Mouse (Mus musculus): ENCODE measurements around the gene Gm1123. TPM values are rescaled to one million over a fixed set of nuclear protein-coding genes. Genes with fewer than 3 reads are reported as not detected.

Gm1123 gene
- total RNA-seq, 4 experiments from 2014 or later, result not detected

DNA sequence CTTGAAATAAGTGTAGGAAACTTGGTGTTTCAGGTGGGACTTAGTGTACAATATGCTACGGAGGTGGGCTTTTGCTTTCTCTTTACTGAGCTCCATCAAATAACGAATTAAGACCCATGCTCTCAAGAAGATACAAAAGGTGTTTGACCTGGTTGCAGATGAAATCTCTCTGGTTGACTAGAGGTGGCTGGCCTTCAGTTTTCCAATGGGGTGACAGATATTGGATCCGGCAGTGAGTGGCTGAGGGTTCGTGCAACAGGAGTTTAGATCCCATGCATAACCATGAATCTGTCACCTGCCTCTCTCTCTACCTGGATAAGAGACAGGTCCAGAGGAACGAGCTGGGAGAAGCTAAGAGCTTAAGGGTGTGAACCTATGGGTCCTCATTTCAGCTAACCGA is 76.9 kb downstream of the Gm1123 start:
- no peak for DNase-seq (ENCODE audit: low spot score in 2 of 2)

DNA sequence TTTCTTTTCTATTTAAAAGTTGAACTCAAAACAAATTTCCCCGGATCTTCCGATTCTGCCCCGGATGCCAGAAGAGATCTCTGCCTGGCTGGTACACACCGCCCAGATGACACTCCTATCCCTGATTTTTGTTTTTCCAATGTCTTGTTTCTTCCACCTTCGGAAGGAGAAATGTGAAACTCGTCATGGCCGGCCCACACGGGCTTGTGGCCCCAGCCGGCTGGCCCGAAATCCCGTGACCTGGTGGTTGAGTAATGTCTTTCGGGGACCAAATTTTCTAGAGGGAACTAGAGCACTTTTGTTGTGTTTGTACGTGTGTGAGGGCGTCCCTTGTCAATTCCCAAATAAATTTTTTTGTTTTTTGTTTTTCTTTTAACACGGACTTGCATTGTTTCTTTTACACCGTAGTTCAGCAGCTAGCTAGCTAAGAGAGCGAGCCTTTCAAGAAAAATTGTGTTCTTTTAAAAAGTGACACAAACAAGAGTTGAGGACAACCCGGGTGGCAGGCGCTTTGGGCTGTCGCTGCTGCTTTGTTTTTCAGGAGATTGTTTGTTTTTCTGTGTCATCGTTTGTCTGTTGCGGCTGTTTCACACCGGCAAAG is 77.7 kb downstream of the Gm1123 start:
- DNase-seq (ENCODE audit: low spot score in 2 of 2), result no peak

Other genes starting within 250 kb of the Gm1123 start
- not detected for gene Prr23a1, start 193.2 kb downstream of the Gm1123 start, total RNA-seq (2022)
- not detected for gene Prr23a2, start 179.2 kb downstream of the Gm1123 start, total RNA-seq (2022)
- not detected for gene Prr23a3, start 170.9 kb downstream of the Gm1123 start, total RNA-seq (2022)
- not detected for gene 7420426K07Rik, start 132.6 kb downstream of the Gm1123 start, total RNA-seq (2022)
- gene Foxl2, start 80.4 kb downstream of the Gm1123 start, total RNA-seq (2022), result not detected
- 1 to 10 TPM in 2 of 4 experiments, under 1 TPM in 2; 0.82 to 2.5 (median 1.4) TPM for gene Faim, start 49.3 kb downstream of the Gm1123 start, total RNA-seq (2022)
- 1 to 10 TPM; 5.8 to 7.7 (median 6.6) TPM for gene Pik3cb, start 104.9 kb upstream of the Gm1123 start, total RNA-seq (2022)
- gene Faiml, start 201.5 kb upstream of the Gm1123 start, total RNA-seq (2022), result not detected
- 1 to 10 TPM; 2.2 to 2.8 (median 2.5) TPM for gene Cep70, start 207.7 kb upstream of the Gm1123 start, total RNA-seq (2022)